Mouse (Mus musculus): ENCODE data around the gene Pla2g10. TPM values are rescaled to one million over a fixed set of nuclear protein-coding genes. Genes with fewer than 3 reads are reported as not detected.
A peak's percentile ranks its signal among the peaks of the same experiment; 100 is the strongest.

The Pla2g10 gene
- polyA plus RNA-seq, 1 experiment from 2014 or later = 0.31 TPM

DNA sequence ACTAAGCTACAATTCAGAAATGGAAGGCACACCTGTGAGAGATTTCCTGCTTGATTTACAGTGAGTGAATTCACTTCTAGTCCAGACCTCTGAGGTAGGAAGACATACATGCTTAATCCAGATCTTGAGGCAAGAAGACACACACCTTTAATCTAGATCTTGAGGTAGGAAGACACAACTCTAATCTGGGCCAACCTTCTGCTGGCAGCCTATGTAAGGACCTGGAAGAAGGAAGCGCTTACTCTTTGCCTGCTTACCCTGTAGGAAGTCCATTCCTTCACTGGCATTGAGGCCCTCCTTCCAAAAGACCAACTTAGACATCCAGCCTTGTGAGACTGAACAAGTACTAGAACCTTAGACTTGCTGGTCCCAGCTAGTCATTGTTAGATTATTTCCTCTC lies 61.5 kb downstream of the Pla2g10 start:
- H3K9me3 ChIP-seq = no peaks in the 10 kb centered on the region
- no peak overlapping the region for H3K9ac ChIP-seq
- peaks cover 11% of the 10 kb centered on the region for H3K36me3 ChIP-seq
- no peak overlapping the region for H3K4me2 ChIP-seq (replicated peaks)
- no peak overlapping the region for H3K27ac ChIP-seq
- no peak overlapping the region for H3K4me3 ChIP-seq
- 88% methylated on average over 1 of the region's 1 CpGs for WGBS
- no peaks in the 10 kb centered on the region for H3K27me3 ChIP-seq
- H3K4me1 ChIP-seq = peaks cover 17% of the 10 kb centered on the region
- ATAC-seq (ENCODE audit: low FRiP score, low read depth) = no peak

GRCm38 (mm10) chr16:13668402-13669108 lies 62.2 kb downstream of the Pla2g10 start:
- peaks cover 14% of the 10 kb centered on the region for H3K36me3 ChIP-seq
- H3K27me3 ChIP-seq = no peaks in the 10 kb centered on the region
- peak overlapping the region; percentile 79 for H3K4me3 ChIP-seq
- H3K9me3 ChIP-seq = no peaks in the 10 kb centered on the region
- no peak overlapping the region for H3K9ac ChIP-seq
- WGBS = 84% methylated on average over 10 of the region's 10 CpGs
- ATAC-seq (ENCODE audit: low FRiP score, low read depth) = no peak
- peak overlapping the region; percentile 80 for H3K4me2 ChIP-seq (replicated peaks)
- peak overlapping the region; percentile 79; the same call in 1 of the 2 replicates for H3K27ac ChIP-seq
- peaks cover 17% of the 10 kb centered on the region for H3K4me1 ChIP-seq

GRCm38 (mm10) chr16:13667878-13668343 lies 62.9 kb downstream of the Pla2g10 start, which contains the start of gene Parn:
Gene Parn (minus strand): TSS chr16:13668170.
- H3K27ac ChIP-seq = peak within 1 kb of the TSS; percentile 79
- WGBS = 0% methylated on average over 35 of the region's 35 CpGs
- peak; percentile 90 for ATAC-seq (ENCODE audit: low FRiP score, low read depth)

More at GRCm38 (mm10) chr16:13667878-13668343, 62.9 kb downstream of the Pla2g10 start, which contains the start of gene Parn:
- Histone ChIP-seq H3K36me3 (peaks cover 21% of the 10 kb centered on the region), H3K9me3 (no peaks in the 10 kb centered on the region), H3K4me1 (peaks cover 12% of the 10 kb centered on the region), H3K9ac (peak within 1 kb of the TSS; percentile 81), H3K4me2 (replicated peaks) (peak within 1 kb of the TSS; percentile 80), H3K4me3 (peak within 1 kb of the TSS; percentile 79), H3K27me3 (no peaks in the 10 kb centered on the region)

Other genes with a start within 250 kb of the Pla2g10 start
- gene Parn, start 62.8 kb downstream of the Pla2g10 start, polyA plus RNA-seq (2015; fragmentation: Nextera tagmentation; extraction: Ambion mirVana) = 39.6 and 40.8 TPM in 2 replicates
- 52.1 and 56.6 TPM in 2 replicates for gene Bfar, start 59.1 kb downstream of the Pla2g10 start, polyA plus RNA-seq (2015; fragmentation: Nextera tagmentation; extraction: Ambion mirVana)
- gene 3110001I22Rik, start 59.1 kb downstream of the Pla2g10 start, polyA plus RNA-seq (2015; fragmentation: Nextera tagmentation; extraction: Ambion mirVana) = 5.5 and 7.6 TPM in 2 replicates
- 66.3 and 67.1 TPM in 2 replicates for gene Rrn3, start 49.7 kb upstream of the Pla2g10 start, polyA plus RNA-seq (2015; fragmentation: Nextera tagmentation; extraction: Ambion mirVana)
- gene Ntan1, start 87.9 kb upstream of the Pla2g10 start, polyA plus RNA-seq (2015; fragmentation: Nextera tagmentation; extraction: Ambion mirVana) = 204 and 208 TPM in 2 replicates
- 110 and 111 TPM in 2 replicates for gene Pdxdc1, start 172.1 kb upstream of the Pla2g10 start, polyA plus RNA-seq (2015; fragmentation: Nextera tagmentation; extraction: Ambion mirVana)
- 3.4 and 5.2 TPM in 2 replicates for gene Mpv17l, start 172.2 kb upstream of the Pla2g10 start, polyA plus RNA-seq (2015; fragmentation: Nextera tagmentation; extraction: Ambion mirVana)